Comparison of ENCODE assay signal across 13 mouse cellular contexts in the genomic region with DNA sequence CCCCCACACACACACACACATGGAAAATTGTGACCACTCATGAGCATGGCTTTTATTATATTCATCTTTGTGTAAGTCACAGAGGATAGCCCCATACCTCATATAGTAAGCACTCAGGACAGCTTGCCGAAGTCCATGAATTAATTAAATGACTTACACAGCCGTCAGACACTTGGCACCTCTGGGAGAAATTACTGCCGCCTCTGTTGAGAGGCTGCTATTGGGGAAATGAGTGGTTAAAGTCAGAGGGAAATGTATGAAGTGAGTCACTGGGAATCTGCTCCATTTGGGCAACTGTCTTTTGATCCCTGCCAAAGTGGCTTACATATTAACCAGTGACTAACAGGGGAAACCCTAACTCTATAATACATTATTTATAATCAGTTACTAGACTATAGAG.
DNase-seq lines count a peak whose midpoint lies in the region; ATAC-seq and TF ChIP-seq lines count a peak whose summit lies in the region.
"Had no signal": no experiment of that assay in that cellular context is flagged by ENCODE, and none has a peak within 500 bp of the region (broad histone marks: within the 10 kb centered on the region; RNA-seq: fewer than 3 reads in every experiment).

No protein-coding gene starts in this region.

- H3K9ac ChIP-seq in hindbrain, embryonic 14.5 days, result no peak overlapping the region
- no peak overlapping the region for H3K9ac ChIP-seq in liver, postnatal 0 days (replicated peaks)
- H3K9ac ChIP-seq: hindbrain, embryonic 15.5 days had no signal

- intact Hi-C loops in heart, postnatal 10 days (cut with DNase I), result no loop called here

- 23% methylated on average over 3 of the region's 3 CpGs for WGBS in hindbrain, embryonic 14.5 days
- WGBS in hindbrain, embryonic 10.5 days, result 63% methylated on average over 3 of the region's 3 CpGs
- WGBS in liver, postnatal 0 days (ENCODE audit: insufficient replicate concordance), result 50% methylated on average over 3 of the region's 3 CpGs

- no peaks in the 10 kb centered on the region for H3K36me3 ChIP-seq in hindbrain, embryonic 14.5 days (replicated peaks; ENCODE audit: control insufficient read depth, insufficient read depth)
- H3K36me3 ChIP-seq in hindbrain, embryonic 10.5 days, result no peaks in the 10 kb centered on the region
- peaks cover 5% of the 10 kb centered on the region; the same call in 1 of the 2 replicates for H3K36me3 ChIP-seq in liver, postnatal 0 days (replicated peaks; ENCODE audit: insufficient read depth, low read length)
- H3K36me3 ChIP-seq: hindbrain, embryonic 15.5 days; limb, embryonic 10.5 days had no signal

- H3K4me2 ChIP-seq in hindbrain, embryonic 14.5 days (replicated peaks), result no peak overlapping the region
- no peak overlapping the region for H3K4me2 ChIP-seq in liver, postnatal 0 days (ENCODE audit: low read depth, low read length)
- H3K4me2 ChIP-seq: hindbrain, embryonic 15.5 days had no signal

- no peak for TF ChIP-seq CTCF in liver, postnatal 0 days (IDR thresholded peaks at IDR 0.05; ENCODE audit: low read depth)

- H3K27me3 ChIP-seq in hindbrain, embryonic 14.5 days (ENCODE audit: control insufficient read depth, insufficient read depth, low read length), result no peaks in the 10 kb centered on the region
- H3K27me3 ChIP-seq in hindbrain, embryonic 10.5 days (ENCODE audit: insufficient read depth, poor library complexity, severe bottlenecking), result no peaks in the 10 kb centered on the region
- no peaks in the 10 kb centered on the region for H3K27me3 ChIP-seq in liver, postnatal 0 days (ENCODE audit: insufficient read depth, low read length)
- H3K27me3 ChIP-seq: hindbrain, embryonic 15.5 days had no signal

- no peaks in the 10 kb centered on the region for H3K4me1 ChIP-seq in hindbrain, embryonic 14.5 days (replicated peaks; ENCODE audit: control insufficient read depth, insufficient read depth, low read length)
- H3K4me1 ChIP-seq in hindbrain, embryonic 10.5 days (replicated peaks), result no peaks in the 10 kb centered on the region
- no peaks in the 10 kb centered on the region for H3K4me1 ChIP-seq in liver, postnatal 0 days (ENCODE audit: insufficient read depth)
- H3K4me1 ChIP-seq: limb, embryonic 10.5 days had no signal

- H3K27ac ChIP-seq in hindbrain, embryonic 14.5 days, result no peak overlapping the region
- H3K27ac ChIP-seq in hindbrain, embryonic 10.5 days, result no peak overlapping the region
- no peak overlapping the region; the same call in 1 of the 2 replicates for H3K27ac ChIP-seq in liver, postnatal 0 days (ENCODE audit: low read depth)
- H3K27ac ChIP-seq: hindbrain, embryonic 15.5 days; limb, embryonic 10.5 days had no signal

- H3K9me3 ChIP-seq in hindbrain, embryonic 14.5 days (ENCODE audit: control insufficient read depth, low read length), result no peaks in the 10 kb centered on the region
- no peaks in the 10 kb centered on the region for H3K9me3 ChIP-seq in hindbrain, embryonic 10.5 days
- H3K9me3 ChIP-seq in liver, postnatal 0 days (ENCODE audit: low read length), result no peaks in the 10 kb centered on the region
- H3K9me3 ChIP-seq: hindbrain, embryonic 15.5 days; limb, embryonic 10.5 days had no signal

- no peak for DNase-seq in hindbrain, embryonic 14.5 days (ENCODE audit: low spot score)
- no peak for DNase-seq in hindbrain, embryonic 10.5 days (ENCODE audit: low spot score)
- peak; percentile 93 for DNase-seq in Muller cell, postnatal 12 days (ENCODE audit: inconsistent ontology term)
- peak; percentile 59 for DNase-seq in kidney, adult 11 months
- no peak for DNase-seq in liver, postnatal 0 days
- DNase-seq in c-Kit-positive CD71-positive TER-119-positive erythroid progenitor cells, embryonic 14.5 days (ENCODE audit: low spot score), result no peak
- no peak for DNase-seq in adrenal gland, postnatal 25 days
- no peak for DNase-seq in heart, postnatal 10 days
- DNase-seq: cerebellum, adult 2 months; heart, adult 18-20 months had no signal

- no peak overlapping the region for H3K4me3 ChIP-seq in hindbrain, embryonic 14.5 days (replicated peaks; ENCODE audit: low read length)
- H3K4me3 ChIP-seq in hindbrain, embryonic 10.5 days, result no peak overlapping the region
- H3K4me3 ChIP-seq in liver, postnatal 0 days (ENCODE audit: low read depth, low read length), result no peak overlapping the region
- H3K4me3 ChIP-seq: hindbrain, embryonic 15.5 days; limb, embryonic 10.5 days had no signal

- ATAC-seq in hindbrain, embryonic 14.5 days (ENCODE audit: low FRiP score), result peak; percentile 34; the same call in 1 of the 2 replicates
- ATAC-seq in liver, postnatal 0 days, result peak; percentile 75
- ATAC-seq: activated CD4-positive, CD25-positive, alpha-beta regulatory T cell, adult 4 months had no signal

- no peak for TF ChIP-seq EP300 in liver, postnatal 0 days (IDR thresholded peaks at IDR 0.05; ENCODE audit: low read depth)

Comparison
In these comparisons a context has a peak if more than half of its experiments do, and no peak if none do; other contexts are left out.
1. DNase-seq: peak in Muller cell, postnatal 12 days (single experiment) and kidney, adult 11 months (single experiment); none in hindbrain, embryonic 14.5 days (single experiment), hindbrain, embryonic 10.5 days (single experiment), liver, postnatal 0 days (single experiment), c-Kit-positive CD71-positive TER-119-positive erythroid progenitor cells, embryonic 14.5 days (single experiment), adrenal gland, postnatal 25 days (single experiment) and heart, postnatal 10 days (0 of 2).